Mouse (Mus musculus) inflammation-experienced regulatory T-cells, adult 6 months (primary cell): Measurements from ENCODE around the gene Ifngr1. TPM values are rescaled to one million over a fixed set of nuclear protein-coding genes. Genes with fewer than 3 reads are reported as not detected.
"Not testable (repeated sequence)": the region's sequence is repeated elsewhere in the genome, so short reads cannot be mapped to it uniquely, and the experiment has no call there.

Experiments used
- ATAC-seq: one replicate; pipeline ENCODE4 v1.8.0; 2017
- polyA plus RNA-seq, 3 experiments: library from polyadenylated mRNA; unstranded; fragments of 100-300 nt; shearing (Covaris generic); gene quantifications; one replicate each; pipeline ENCODE4 v1.2.1; 2017

The Ifngr1 gene
- polyA plus RNA-seq, 3 experiments from 2014 or later = 221 to 397 (median 300) TPM

DNA sequence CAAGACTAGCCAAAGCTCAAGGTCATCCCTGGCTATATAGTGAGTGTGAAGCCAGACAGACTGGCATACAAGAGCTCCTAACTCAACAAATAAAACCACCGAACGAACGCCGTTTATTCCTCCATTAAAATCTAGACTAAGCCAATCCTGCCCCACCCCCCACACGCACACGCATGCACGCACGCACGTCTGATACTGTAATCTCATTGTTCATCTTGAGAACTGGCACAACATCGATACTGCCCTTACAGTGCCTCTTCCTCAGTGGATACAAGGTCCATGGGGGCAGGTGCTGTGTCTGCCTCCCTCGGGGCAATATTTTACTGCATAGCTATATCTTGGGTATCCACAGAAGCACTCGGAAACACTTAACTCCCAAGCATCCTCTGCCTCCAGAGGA, 2.1 kb upstream of the Ifngr1 start:
- ATAC-seq = no peak

DNA sequence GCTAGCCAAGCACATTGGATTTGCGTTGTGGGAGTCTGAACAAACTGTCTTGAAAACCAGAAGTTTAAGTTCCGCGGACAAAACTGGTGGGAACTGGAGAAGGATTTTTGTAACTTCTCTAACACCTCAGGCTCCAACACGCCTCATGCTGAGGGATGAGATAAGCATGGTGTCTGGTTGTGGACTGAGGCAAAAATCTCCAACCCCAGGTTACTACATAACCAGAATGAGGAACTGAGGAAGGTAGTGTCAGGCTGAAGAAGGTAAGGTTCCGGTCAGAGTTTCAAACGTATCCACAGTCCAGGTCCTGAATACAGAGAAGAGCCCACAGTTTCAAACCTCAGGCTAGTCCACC, 486 bp upstream of the Ifngr1 start:
- ATAC-seq = peak; percentile 3

DNA sequence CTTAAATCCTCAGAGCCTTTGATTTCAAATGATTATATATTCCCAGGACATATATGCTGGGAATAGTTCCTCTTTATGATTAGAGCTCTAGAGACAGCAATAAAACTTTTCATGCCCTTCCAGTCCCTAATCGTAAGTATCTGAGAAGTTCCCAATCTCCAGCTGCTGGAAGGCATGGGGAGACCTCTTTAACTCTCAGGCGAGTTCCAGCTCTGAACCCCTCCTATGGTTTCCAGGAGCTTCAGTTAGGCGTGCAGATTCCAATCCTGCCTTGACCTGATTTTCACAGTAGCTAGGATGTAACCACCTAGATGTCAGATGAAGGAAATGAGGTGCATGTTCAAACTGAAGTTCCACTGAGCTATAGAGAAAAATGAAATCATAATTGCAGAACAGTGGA, 807 bp downstream of the Ifngr1 start:
- no peak for ATAC-seq

DNA sequence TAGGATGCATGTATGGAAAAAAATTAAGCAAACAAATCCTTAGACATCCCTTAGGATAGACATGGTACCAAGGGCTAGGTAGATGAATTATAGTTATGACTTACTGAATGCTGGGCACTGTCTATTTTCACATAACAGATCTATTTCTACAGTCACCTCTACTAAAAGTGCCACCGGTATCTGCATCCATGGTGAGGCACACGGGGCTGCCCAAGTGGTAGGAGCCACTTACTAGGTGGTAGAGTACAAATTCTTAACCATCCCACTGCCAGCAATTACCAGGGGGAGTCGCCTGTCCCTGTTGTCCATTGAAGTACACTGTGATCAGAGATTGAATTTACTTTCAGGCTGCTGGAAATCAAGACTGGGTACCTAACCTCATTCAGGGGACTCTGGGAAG, 1.5 kb downstream of the Ifngr1 start:
- ATAC-seq = no peak

DNA sequence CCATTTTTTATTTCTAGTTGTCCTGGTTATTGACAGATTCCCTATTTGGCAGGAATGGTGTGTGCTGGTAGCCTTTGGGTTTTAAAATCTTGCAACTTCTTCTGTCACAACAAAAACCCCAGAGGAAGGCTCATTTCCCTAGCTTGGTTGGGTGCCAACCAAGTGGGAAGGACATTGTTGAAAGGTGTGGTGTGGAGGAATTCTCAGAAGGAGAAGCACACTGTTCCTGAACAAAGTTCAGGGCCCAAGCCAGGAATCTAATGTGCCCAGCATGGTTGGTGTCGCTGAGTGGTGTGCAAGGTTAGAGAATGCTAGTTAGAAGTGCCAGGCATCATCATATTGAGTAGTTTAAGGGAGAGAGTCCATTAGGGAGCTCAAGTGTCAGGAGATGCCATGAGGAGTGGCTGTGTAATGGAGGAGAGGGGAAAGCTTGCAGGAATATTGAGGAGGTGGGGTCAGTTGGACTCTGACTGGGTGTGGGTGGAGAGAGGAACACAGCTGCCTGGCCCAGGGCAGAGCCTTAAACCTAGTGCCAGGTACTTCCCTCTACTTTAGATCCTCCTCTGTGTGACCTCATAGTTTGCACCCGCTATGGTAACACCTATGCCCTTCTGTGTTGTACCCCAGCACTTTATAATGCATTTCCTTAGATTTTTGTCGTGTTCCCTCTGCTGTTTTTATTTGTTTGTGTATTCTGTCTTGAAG, 2.6 kb downstream of the Ifngr1 start:
- no peak for ATAC-seq

DNA sequence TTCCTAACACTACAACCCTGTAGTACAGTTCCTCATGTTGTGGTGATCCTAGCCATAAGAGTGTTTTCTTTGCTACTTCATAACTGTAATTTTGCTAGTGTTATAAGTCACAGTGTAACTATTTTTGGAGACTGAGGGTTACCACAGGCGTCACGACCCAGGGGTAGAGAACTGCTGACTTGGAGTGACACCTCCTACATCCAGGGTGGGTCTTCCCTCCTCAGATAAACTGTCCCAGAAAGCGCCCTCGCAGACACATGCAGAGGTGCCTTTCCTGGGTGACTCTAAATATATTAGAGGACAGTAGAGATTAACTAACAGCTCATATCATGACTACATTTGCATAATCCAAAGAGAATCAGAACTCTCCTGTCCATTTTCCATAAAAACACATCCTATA, 5.1 kb downstream of the Ifngr1 start:
- ATAC-seq = no peak

DNA sequence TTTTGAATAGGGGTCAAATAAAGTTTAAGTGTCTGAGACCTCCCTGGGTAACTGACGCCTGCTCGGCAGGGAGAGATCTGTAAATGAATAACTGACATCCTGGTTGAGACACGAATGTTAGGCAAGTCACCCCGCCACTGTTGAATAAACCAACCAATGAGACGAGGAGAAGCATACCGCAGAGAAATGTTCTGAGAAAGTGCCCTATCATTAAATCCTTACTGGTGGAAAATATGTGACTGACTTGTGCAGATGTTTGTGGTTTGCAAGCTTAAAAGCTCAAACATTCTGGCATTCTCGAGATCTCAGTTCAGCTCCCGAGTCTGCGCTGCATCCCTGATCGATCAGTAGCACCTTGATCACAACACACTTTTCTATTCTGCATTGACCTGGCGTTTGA, 6.3 kb downstream of the Ifngr1 start:
- ATAC-seq = peak; percentile 84

DNA sequence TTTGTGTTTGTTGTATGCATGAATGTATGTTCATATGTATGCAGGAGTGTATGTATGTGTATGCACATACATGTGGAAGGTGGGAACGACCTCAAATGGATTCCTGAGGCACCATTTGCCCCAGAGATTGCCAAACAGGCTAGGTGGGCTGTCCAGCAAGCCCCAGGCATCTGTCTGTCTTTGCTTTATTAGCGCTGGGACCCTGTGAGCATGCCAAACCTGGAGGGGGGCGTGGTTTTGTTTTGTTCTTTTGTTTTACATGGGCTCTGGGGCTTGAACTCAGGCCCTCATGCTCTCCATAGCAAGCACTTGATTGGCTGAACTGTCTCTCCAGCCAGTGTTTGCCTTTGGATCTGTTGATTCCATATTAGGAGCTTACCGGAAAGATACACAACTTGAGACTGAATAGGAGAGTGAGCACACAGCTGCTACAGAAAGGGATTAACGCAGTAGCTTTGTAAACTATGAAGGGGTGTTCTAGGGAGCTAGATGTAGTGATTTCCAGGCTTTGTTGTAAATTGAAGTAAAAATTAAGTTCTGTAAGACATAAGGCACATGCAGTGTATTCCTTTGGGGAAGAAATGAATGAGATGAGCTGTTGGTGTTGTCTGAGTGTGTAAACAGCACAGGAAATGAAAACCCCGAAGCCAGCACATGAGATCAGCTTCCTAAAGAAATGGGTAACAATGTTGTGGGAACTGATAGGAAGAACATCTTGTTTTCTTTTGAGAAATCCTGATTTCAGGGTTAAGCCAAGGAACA, 7.8 kb downstream of the Ifngr1 start:
- ATAC-seq = no peak

DNA sequence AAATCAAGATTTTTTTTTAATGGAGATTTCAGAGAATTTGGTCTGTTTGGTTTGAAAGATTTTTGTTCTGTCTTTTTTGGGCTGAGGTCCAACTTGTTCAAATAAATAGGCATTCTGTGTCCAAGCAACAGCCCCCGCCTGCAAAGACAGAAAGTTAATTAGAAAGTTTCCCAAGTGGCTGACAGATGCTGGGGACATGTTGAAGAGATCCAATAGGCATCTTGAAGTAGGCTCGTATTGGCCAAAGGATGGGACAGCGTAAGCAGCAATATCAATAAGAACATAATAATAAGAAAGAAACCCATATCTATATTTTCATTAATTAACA, 8.3 kb downstream of the Ifngr1 start:
- no peak for ATAC-seq

DNA sequence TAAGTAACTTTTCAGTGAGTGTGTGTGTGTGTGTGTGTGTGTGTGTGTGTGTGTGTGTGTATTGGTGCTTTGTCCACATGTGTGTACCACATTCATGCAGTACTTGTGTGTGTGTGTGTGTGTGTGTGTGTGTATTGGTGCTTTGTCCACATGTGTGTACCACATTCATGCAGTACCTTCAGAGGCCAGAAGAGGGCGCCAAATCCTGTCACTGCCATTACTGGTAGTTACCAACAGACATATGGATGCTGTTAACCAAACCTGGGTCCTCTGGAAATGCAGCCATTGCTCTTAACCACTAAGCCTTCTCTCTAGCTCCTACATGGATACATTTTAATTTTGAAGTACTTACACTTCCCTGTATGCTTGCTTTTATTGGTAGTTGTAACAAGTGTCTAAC, 9.8 kb downstream of the Ifngr1 start:
- ATAC-seq = not testable (repeated sequence)

DNA sequence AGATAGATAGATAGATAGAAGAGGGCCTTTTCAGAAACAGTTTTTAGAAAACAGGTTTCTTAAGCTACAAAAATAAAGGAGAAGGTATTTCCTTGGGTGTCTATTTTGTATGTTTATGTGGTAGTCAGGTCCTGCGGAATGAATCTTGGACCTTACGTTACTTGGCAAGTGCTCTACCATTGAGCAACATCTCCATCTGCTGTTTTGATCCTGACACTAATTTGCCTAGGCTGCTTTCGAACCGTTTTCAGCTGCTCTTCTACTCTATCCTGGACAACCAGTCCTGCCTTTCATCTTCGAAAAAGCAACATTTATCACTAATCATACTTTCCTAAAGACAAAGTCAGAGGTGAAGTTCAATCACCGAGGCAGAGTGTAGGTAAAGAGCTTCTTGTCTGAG, 11.5 kb downstream of the Ifngr1 start:
- no peak for ATAC-seq

DNA sequence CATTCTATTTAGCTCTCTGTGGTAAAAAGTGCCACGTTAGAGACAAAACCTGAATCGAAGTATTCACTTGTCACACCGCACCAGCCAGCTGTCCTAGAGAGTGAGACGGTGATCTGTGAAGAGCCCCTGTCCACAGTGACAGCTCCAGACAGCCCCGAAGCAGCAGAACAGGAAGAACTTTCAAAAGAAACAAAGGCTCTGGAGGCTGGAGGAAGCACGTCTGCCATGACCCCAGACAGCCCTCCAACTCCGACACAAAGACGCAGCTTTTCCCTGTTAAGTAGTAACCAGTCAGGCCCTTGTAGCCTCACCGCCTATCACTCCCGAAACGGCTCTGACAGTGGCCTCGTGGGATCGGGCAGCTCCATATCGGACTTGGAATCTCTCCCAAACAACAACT, 17.4 kb downstream of the Ifngr1 start:
- no peak for ATAC-seq

DNA sequence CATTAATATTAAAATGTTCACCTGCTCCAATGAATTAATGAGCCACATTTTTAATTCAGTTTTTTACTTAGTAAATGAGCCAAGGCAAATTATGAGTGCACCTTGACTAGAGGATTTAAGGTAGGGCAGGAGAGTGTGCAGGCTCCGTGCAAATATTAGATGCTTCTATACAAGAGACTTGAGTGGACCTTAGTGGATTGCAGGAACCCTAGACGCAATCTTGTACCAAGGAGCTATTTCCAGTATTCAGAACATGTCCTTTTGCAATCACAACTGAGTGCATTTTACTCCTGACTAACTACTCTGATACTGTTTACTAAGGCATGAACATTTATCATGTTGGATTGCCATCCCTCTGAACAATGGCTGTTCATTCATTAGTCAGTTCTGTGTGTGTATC, 19.9 kb downstream of the Ifngr1 start:
- ATAC-seq = no peak

DNA sequence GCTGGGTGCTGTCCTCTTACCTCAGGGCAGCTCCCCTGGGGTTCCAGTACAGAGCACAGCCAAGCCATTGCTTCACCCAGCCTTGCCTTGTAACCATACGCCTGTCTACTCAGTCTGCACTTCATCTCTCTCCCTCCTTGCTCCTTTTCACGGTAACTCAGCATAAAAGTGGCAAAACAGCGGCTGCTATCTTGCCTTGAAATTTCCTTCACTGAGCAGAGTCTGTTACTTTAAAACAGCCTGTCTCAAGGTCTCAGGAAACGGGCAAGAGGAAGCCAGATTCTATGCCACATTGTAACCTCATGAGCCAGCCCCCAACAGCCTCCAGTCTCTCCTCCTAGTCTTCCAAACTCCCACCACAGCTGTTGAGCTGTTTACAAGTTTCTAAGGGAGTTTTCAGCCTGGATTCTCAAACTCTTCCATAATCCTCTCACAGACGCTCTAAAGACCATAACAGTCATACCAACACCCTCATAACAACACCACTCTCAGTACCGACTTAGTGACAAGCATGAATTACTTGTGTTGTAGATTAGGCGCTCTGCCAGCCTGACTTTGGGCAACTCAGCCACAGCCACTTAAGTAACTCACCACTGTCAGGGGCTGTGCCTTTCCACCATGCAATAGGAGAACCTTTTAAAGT, 21.5 kb downstream of the Ifngr1 start:
- ATAC-seq = no peak

DNA sequence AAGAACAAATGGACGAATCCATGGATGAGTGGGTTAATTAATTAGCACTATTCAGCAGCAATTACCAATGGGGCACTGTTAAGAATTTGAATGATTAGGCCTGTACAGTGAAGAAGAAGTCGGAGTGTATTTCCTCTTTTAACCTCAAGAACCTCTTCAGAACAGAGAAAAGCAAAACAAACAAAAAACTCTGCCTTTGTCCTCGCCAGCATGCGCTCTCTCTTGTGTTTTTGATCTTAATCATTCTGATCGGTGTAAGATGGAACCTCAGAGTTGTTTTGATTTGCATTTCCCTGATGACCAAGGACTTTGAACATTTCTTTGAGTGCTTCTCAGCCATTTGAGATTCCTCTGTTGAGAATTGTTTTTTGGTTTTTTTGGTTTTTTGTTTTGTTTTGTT, 28.0 kb downstream of the Ifngr1 start:
- ATAC-seq = peak; percentile 58

DNA sequence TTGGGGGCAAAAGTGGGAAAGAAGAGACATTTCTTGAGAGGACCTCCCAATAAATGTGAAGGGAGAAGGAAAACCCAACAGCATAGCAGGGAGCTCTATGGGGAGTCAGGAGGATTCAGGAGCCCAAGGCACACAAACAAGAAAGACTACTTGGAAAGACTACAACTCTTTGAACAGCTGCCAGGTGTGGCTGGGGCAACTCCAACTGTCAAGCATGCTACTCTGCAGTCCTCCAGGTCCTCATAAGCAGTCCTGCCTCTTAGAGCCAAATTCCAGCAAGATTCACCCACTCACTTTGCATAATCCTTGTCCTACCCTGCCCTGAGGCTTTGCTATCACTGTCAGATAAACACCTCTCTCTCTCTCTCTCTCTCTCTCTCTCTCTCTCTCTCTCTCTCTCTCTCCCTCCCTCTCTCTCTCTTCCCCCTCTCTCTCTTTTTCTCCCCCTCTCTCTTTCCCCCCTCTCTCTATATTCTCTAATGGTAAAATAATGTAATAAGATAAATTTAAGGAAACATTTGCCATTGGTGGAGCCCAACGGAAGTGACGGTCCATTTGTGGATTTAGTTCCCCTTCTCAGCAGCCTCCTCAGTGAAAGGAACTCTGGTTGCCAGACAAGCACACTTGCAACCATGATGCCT, 29.8 kb downstream of the Ifngr1 start, which contains the start of gene Il22ra2:
Gene Il22ra2 (plus strand): TSS at position 591 of the 641 bp plus-strand sequence.
- no peak for ATAC-seq

DNA sequence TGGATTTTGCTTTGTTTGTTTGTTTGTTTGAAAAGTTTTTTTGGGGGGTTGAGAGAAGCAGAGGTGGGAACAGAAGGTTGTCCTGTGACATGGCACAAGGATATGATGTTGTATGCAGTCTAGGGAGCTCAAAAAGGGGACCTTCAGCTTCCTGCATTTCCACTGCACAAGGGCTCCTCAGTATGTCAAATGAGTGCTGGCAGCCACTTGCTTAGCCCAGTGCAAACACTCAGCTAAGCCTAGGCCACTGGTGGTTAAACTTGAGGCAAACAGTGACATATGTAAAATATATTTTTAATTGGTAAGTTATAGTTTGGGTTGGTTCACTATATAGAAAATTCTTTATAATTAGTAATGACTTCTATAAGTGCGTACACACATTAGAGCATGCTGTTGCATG, 32.9 kb downstream of the Ifngr1 start:
- no peak for ATAC-seq

DNA sequence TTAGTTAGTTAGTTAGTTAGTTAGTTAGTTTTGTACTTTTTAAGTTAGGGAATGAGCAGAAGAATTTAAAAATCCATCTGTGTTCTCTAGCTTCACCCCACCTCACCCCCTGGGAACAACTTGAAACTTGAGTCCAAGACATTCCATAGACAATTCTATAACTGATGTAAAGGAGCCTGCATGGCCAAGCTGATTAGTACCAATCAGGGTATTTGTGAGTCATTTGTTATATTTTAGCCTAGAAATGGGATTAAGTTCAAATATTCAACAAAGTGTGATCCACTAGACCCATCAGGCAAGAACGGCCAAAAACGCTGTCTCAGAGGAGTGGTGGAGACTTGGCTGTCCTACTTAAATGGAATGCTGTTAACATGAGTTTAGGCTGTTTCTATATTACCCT, 35.6 kb downstream of the Ifngr1 start:
- ATAC-seq = no peak

DNA sequence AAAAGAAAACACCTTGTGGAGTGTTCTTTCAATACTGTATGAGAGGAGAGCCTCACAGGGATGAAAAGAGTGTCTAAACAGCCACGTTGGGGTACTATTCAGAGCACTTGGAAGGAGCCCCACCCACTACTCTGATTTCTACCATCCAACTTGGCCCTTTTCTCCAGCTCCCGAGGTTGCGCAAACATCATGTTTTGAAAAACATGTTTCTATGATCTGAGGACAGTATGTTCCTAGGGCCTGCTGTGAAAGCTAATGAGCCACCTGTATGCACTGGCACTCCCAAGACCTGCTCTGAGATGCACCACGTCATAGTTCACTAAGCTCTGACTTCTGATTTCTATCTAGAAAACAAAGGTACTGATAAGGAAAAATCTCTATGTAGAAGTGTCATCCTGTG, 36.0 kb downstream of the Ifngr1 start:
- ATAC-seq = no peak

DNA sequence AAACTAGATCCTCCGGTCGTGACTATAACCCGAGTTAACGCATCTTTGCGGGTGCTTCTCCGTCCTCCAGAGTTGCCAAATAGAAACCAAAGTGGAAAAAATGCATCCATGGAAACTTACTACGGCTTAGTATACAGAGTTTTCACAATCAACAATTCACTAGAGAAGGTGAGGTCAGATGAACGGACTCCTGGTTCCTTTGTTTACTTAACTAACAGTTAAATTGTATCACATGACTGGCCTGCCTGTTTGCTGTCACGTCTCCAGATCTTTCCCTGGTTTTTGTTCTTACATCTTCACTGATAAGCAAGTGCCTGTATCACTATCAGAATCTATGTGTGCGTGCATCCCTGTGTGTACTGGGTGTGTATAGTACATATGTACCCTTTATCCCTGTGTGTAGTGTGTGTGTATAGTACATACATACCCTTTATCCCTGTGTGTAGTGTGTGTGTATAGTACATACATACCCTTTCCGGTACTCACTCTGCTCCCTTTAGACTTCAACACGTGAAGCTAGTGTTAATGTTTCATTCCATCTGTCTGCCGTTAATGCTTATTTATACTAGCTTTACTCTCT, 40.0 kb downstream of the Ifngr1 start:
- no peak for ATAC-seq

DNA sequence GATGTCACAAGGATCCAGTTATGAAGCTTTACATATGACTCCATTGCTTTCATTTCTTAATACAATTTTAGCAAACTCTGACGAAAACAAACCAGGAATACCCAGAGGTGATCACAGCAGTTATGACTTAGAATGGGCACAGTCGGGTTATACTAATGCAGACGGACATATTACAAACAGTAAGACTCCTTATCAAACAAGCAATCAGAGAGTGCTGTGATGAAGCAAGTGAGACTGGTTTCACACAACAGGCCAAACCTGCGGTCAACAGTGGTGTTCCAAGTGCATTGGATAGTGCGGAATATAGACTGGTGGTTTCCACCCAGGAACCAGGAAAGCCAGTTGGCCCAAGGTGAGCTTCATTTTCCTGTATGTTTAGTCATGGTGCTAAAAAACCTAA, 47.1 kb downstream of the Ifngr1 start:
- no peak for ATAC-seq

DNA sequence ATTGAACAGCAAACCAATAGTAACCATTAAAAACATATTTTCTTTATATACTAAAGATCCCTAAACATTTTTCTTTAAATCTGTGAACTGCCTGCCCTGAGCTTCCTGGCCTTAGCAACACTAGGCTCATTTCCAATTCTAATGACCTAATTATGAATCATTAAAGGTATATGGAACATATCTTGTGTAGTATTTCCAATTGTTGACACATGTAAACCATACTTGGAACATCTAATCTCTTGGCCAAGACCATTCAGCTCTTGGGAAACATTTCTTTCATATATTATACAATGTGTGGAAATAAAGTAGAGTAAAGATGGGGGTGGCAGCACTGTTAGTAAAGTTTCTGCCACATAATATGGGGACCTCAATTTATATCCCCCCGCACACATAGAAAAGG, 47.9 kb downstream of the Ifngr1 start:
- no peak for ATAC-seq

DNA sequence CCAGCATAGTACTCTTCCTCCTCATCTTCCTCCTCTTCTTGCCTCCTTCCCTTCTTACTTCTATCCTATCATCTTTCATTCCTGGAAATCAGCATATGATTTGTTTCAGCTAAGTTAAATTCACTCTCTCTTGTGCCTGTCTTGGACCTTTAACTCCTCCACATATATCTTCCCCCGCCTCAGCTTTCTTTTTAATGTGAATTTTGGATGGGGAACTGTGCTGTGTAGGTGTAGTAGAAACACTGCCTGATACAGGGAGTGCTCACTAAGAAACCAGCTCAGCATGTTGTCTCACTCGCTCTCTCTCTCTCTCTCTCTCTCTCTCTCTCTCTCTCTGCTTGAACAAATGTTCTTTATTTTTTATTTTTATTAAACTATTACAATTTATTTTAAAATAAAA, 53.4 kb downstream of the Ifngr1 start:
- no peak for ATAC-seq
